Mouse (Mus musculus): ENCODE data around the gene Iyd.

DNA sequence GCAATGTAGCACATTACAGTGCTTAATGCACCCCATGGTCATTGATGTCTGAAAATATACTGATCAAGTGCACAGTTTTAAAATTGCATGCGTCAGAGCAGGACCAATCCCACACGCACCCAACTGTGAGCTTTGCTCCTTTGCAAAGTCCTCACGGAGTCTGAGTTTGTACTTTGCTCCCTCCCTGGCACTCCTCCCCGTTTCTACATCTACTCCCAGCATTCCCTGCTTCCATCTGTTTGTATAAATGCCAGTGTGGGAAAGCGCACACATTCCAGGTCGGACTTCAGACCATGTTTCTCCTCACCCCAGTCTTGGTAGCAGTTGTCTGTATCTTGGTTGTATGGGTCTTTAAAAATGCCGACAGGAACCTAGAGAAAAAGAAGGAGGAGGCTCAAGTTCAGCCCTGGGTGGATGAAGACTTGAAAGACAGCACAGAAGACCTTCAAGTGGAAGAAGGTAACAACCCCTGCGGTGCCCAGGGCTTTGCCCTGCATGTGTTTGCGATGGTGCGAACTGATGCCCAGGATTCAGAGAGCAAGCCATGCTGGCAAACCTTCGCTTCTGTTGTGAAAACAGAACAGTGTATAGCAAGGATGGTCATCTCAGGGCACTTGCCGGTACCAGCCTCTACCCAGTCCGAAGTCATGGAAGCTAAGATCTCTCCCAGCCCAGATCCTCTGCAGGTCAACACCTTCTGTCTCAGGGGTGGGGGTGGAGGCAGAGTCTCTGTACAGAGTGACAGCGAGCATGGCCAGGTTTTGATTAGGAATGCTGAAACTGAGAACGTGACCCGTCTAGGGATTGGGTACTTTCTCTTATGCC lies at the start of gene Iyd:
- TF ChIP-seq CTCF (IDR thresholded peaks at IDR 0.05; ENCODE audit: extremely low read depth, insufficient read length, insufficient replicate concordance, low read depth, low read length) (no peak), POLR2A (IDR thresholded peaks at IDR 0.05; ENCODE audit: low read depth, low read length) (no peak)

All from small intestine, adult 2 months (tissue).